Mouse (Mus musculus): ENCODE measurements around the gene Olfr315. TPM values are rescaled to one million over a fixed set of nuclear protein-coding genes. Genes with fewer than 3 reads are reported as not detected.
"Not testable (repeated sequence)": the region's sequence is repeated elsewhere in the genome, so short reads cannot be mapped to it uniquely, and the experiment has no call there.

The Olfr315 gene
- polyA plus RNA-seq (2015; fragmentation: Nextera tagmentation; extraction: Ambion mirVana) = not detected in 2 replicates

- Histone ChIP-seq H3K36me3 (ENCODE audit: control insufficient read depth, insufficient read depth) (no peaks in the 10 kb centered on the region), H3K27ac (ENCODE audit: low read length) (no peak within 1 kb of the TSS), H3K9ac (replicated peaks; ENCODE audit: low read depth, low read length) (no peak within 1 kb of the TSS), H3K4me3 (replicated peaks; ENCODE audit: low read length) (no peak within 1 kb of the TSS), H3K27me3 (replicated peaks; ENCODE audit: control insufficient read depth, insufficient read depth, low read length) (no peaks in the 10 kb centered on the region), H3K4me1 (replicated peaks; ENCODE audit: control insufficient read depth, insufficient read depth, low read length) (no peaks in the 10 kb centered on the region), H3K4me2 (ENCODE audit: low read length) (no peak within 1 kb of the TSS), H3K9me3 (ENCODE audit: control insufficient read depth, low read length) (no peaks in the 10 kb centered on the region)
- ATAC-seq = no peak
Observed at GRCm38 (mm10) chr11:58772888-58773287, at the start of gene Olfr315. Gene Olfr315 (plus strand): TSS chr11:58773188.

DNA sequence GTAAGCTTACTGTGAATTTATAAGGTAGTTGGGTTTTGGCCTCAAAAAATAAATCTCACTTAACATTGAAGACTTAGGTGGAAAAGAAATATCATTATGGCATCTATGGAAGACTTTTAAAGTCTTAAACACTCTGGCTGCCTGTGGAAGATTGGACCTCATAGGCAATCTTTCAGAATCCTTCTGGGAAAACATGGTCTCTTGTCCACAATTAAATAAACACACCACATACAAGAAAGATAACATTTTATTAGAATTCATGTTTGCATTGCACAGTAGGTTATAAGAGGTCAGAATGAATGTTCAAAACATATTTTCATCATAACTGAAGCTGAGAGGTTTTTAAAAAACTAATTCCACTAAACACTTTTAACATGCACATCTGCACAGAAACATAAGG lies 49.1 kb upstream of the Olfr315 start, which contains the start of gene Olfr318:
Olfr318 (minus strand) TSS at position 101 of the 400 bp plus-strand sequence.
- H3K27me3 ChIP-seq (replicated peaks; ENCODE audit: control insufficient read depth, insufficient read depth, low read length) = no peaks in the 10 kb centered on the region
- no peaks in the 10 kb centered on the region for H3K36me3 ChIP-seq (ENCODE audit: control insufficient read depth, insufficient read depth)
- no peak within 1 kb of the TSS for H3K4me2 ChIP-seq (ENCODE audit: low read length)
- H3K9me3 ChIP-seq (ENCODE audit: control insufficient read depth, low read length) = no peaks in the 10 kb centered on the region
- H3K9ac ChIP-seq (replicated peaks; ENCODE audit: low read depth, low read length) = no peak within 1 kb of the TSS
- H3K4me3 ChIP-seq (replicated peaks; ENCODE audit: low read length) = no peak within 1 kb of the TSS
- H3K27ac ChIP-seq (ENCODE audit: low read length) = no peak within 1 kb of the TSS
- no peak for ATAC-seq
- no peaks in the 10 kb centered on the region for H3K4me1 ChIP-seq (replicated peaks; ENCODE audit: control insufficient read depth, insufficient read depth, low read length)

- H3K27me3 ChIP-seq (replicated peaks; ENCODE audit: control insufficient read depth, insufficient read depth, low read length); H3K9ac ChIP-seq (replicated peaks; ENCODE audit: low read depth, low read length); ATAC-seq; H3K27ac ChIP-seq (ENCODE audit: low read length); H3K4me3 ChIP-seq (replicated peaks; ENCODE audit: low read length); H3K4me1 ChIP-seq (replicated peaks; ENCODE audit: control insufficient read depth, insufficient read depth, low read length); H3K4me2 ChIP-seq (ENCODE audit: low read length); H3K36me3 ChIP-seq (ENCODE audit: control insufficient read depth, insufficient read depth); H3K9me3 ChIP-seq (ENCODE audit: control insufficient read depth, low read length): not testable (repeated sequence)
- WGBS = 79% methylated on average over 6 of the region's 6 CpGs
Observed at GRCm38 (mm10) chr11:58727896-58728650, 44.9 kb upstream of the Olfr315 start.

DNA sequence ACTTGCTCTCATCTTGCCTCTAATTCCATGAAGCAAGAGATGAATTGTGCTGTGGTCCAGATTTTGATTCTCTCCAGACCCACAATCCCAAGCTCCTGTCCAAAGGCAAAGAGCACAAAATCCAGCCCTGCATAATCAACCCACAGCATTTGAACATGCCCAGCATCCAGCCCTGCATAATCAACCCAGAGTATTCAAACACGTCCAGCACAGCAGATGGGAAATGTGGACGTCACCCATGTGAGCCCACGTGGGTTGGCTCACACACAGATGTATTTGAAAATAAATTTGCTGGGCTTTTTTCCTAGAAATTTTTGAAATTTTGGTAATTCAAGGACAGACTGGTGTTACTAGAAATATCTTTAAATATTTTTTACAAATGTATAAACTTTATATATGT lies 39.6 kb upstream of the Olfr315 start:
- Histone ChIP-seq H3K9ac (replicated peaks; ENCODE audit: low read depth, low read length) (no peak overlapping the region), H3K27ac (ENCODE audit: low read length) (no peak overlapping the region), H3K4me2 (ENCODE audit: low read length) (no peak overlapping the region), H3K9me3 (ENCODE audit: control insufficient read depth, low read length) (no peaks in the 10 kb centered on the region), H3K4me3 (replicated peaks; ENCODE audit: low read length) (no peak overlapping the region), H3K4me1 (replicated peaks; ENCODE audit: control insufficient read depth, insufficient read depth, low read length) (no peaks in the 10 kb centered on the region), H3K27me3 (replicated peaks; ENCODE audit: control insufficient read depth, insufficient read depth, low read length) (no peaks in the 10 kb centered on the region), H3K36me3 (ENCODE audit: control insufficient read depth, insufficient read depth) (no peaks in the 10 kb centered on the region)
- 42% methylated on average over 3 of the region's 3 CpGs for WGBS
- ATAC-seq = peak; percentile 63; the same call in 1 of the 2 replicates

GRCm38 (mm10) chr11:58738792-58739262 lies 34.2 kb upstream of the Olfr315 start, which contains the start of gene Olfr317:
Gene Olfr317 (minus strand): TSS chr11:58739212.
- WGBS = 90% methylated on average over 4 of the region's 4 CpGs
- no peaks in the 10 kb centered on the region for H3K27me3 ChIP-seq (replicated peaks; ENCODE audit: control insufficient read depth, insufficient read depth, low read length)

GRCm38 (mm10) chr11:58751096-58751495 lies 21.9 kb upstream of the Olfr315 start:
- H3K27me3 ChIP-seq (replicated peaks; ENCODE audit: control insufficient read depth, insufficient read depth, low read length); H3K4me3 ChIP-seq (replicated peaks; ENCODE audit: low read length); H3K27ac ChIP-seq (ENCODE audit: low read length); H3K4me1 ChIP-seq (replicated peaks; ENCODE audit: control insufficient read depth, insufficient read depth, low read length); H3K9ac ChIP-seq (replicated peaks; ENCODE audit: low read depth, low read length); H3K36me3 ChIP-seq (ENCODE audit: control insufficient read depth, insufficient read depth); ATAC-seq; H3K4me2 ChIP-seq (ENCODE audit: low read length); H3K9me3 ChIP-seq (ENCODE audit: control insufficient read depth, low read length): not testable (repeated sequence)
- WGBS = 83% methylated on average over 18 of the region's 18 CpGs

More at GRCm38 (mm10) chr11:58738792-58739262, 34.2 kb upstream of the Olfr315 start, which contains the start of gene Olfr317:
- no peaks in the 10 kb centered on the region for H3K4me1 ChIP-seq (replicated peaks; ENCODE audit: control insufficient read depth, insufficient read depth, low read length)
- H3K27ac ChIP-seq (ENCODE audit: low read length) = no peak within 1 kb of the TSS
- H3K4me2 ChIP-seq (ENCODE audit: low read length) = no peak within 1 kb of the TSS
- no peak for ATAC-seq
- H3K4me3 ChIP-seq (replicated peaks; ENCODE audit: low read length) = no peak within 1 kb of the TSS
- H3K9ac ChIP-seq (replicated peaks; ENCODE audit: low read depth, low read length) = no peak within 1 kb of the TSS
- H3K9me3 ChIP-seq (ENCODE audit: control insufficient read depth, low read length) = no peaks in the 10 kb centered on the region
- no peaks in the 10 kb centered on the region for H3K36me3 ChIP-seq (ENCODE audit: control insufficient read depth, insufficient read depth)

DNA sequence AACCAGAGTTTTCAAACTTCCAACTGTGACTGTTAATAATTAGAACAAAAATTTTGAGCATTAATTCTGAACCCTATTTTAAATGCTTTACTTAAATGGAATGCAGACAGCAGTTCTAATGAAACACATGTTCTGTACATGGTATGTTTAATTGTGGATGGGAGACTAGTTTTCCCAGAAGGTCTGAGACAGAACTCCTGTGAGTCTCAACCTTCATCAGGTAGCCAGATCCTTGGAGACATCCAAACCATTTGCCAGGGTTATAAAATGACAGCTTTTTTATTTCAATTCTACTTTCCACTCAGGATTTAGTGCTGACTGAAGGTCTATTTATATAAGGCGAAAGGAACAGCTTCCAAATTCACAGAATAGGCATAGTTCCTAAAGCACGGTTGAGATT lies 20.6 kb upstream of the Olfr315 start, which contains the start of gene Olfr316:
Olfr316 (plus strand) TSS at position 301 of the 400 bp plus-strand sequence.
- no peak within 1 kb of the TSS for H3K4me2 ChIP-seq (ENCODE audit: low read length)
- 88% methylated on average over 2 of the region's 2 CpGs for WGBS
- H3K36me3 ChIP-seq (ENCODE audit: control insufficient read depth, insufficient read depth) = no peaks in the 10 kb centered on the region
- H3K9ac ChIP-seq (replicated peaks; ENCODE audit: low read depth, low read length) = no peak within 1 kb of the TSS
- no peaks in the 10 kb centered on the region for H3K4me1 ChIP-seq (replicated peaks; ENCODE audit: control insufficient read depth, insufficient read depth, low read length)
- no peak for ATAC-seq
- H3K9me3 ChIP-seq (ENCODE audit: control insufficient read depth, low read length) = no peaks in the 10 kb centered on the region
- H3K27me3 ChIP-seq (replicated peaks; ENCODE audit: control insufficient read depth, insufficient read depth, low read length) = no peaks in the 10 kb centered on the region
- H3K4me3 ChIP-seq (replicated peaks; ENCODE audit: low read length) = no peak within 1 kb of the TSS
- H3K27ac ChIP-seq (ENCODE audit: low read length) = no peak within 1 kb of the TSS

GRCm38 (mm10) chr11:58782480-58783089 lies 9.6 kb downstream of the Olfr315 start, which contains the start of gene Olfr314:
Gene Olfr314 (plus strand): TSS chr11:58782952.
- Histone ChIP-seq H3K4me2 (ENCODE audit: low read length) (no peak within 1 kb of the TSS), H3K27me3 (replicated peaks; ENCODE audit: control insufficient read depth, insufficient read depth, low read length) (no peaks in the 10 kb centered on the region), H3K4me1 (replicated peaks; ENCODE audit: control insufficient read depth, insufficient read depth, low read length) (no peaks in the 10 kb centered on the region), H3K36me3 (ENCODE audit: control insufficient read depth, insufficient read depth) (no peaks in the 10 kb centered on the region), H3K4me3 (replicated peaks; ENCODE audit: low read length) (no peak within 1 kb of the TSS), H3K27ac (ENCODE audit: low read length) (no peak within 1 kb of the TSS), H3K9me3 (ENCODE audit: control insufficient read depth, low read length) (no peaks in the 10 kb centered on the region), H3K9ac (replicated peaks; ENCODE audit: low read depth, low read length) (no peak within 1 kb of the TSS)
- no peak for ATAC-seq
- 80% methylated on average over 6 of the region's 6 CpGs for WGBS

GRCm38 (mm10) chr11:58784182-58784581 lies 11.2 kb downstream of the Olfr315 start:
- no peak overlapping the region for H3K4me3 ChIP-seq (replicated peaks; ENCODE audit: low read length)
- WGBS = 82% methylated on average over 2 of the region's 2 CpGs
- H3K27ac ChIP-seq (ENCODE audit: low read length) = no peak overlapping the region
- H3K9ac ChIP-seq (replicated peaks; ENCODE audit: low read depth, low read length) = no peak overlapping the region
- H3K36me3 ChIP-seq (ENCODE audit: control insufficient read depth, insufficient read depth) = no peaks in the 10 kb centered on the region
- H3K4me1 ChIP-seq (replicated peaks; ENCODE audit: control insufficient read depth, insufficient read depth, low read length) = no peaks in the 10 kb centered on the region; the same call in 1 of the 2 replicates
- H3K9me3 ChIP-seq (ENCODE audit: control insufficient read depth, low read length) = no peaks in the 10 kb centered on the region
- H3K4me2 ChIP-seq (ENCODE audit: low read length) = no peak overlapping the region
- ATAC-seq = no peak
- no peaks in the 10 kb centered on the region for H3K27me3 ChIP-seq (replicated peaks; ENCODE audit: control insufficient read depth, insufficient read depth, low read length)

All from forebrain, embryonic 16.5 days (tissue).